Mouse (Mus musculus): ENCODE measurements around the gene Mrpl18. TPM values are rescaled to one million over a fixed set of nuclear protein-coding genes. Genes with fewer than 3 reads are reported as not detected.

The Mrpl18 gene
- polyA plus RNA-seq, 1 experiment, result 58.2 TPM

DNA sequence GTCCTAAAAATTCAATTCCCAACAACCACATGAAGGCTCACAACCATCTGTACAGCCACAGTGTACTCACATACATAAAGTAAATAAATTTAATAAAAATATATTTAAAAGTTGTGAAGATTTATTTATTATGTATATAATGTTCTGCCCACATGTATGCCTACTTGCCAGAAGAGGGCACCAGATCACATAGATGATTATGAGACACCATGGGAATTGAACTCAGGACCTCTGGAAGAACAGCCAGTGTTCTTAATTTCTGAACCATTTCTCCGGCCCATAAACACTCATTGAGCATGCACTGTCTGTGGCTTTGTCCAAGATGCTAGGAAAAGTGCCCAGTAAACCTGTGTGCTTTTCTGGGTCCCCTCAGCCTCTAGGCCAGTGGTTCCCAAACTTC, 34.9 kb downstream of the Mrpl18 start:
- TF ChIP-seq POLR2A (IDR thresholded peaks at IDR 0.05; ENCODE audit: borderline replicate concordance, extremely low read depth, insufficient read depth, insufficient read length, poor library complexity, severe bottlenecking), result no peak
- TF ChIP-seq CTCF (IDR thresholded peaks at IDR 0.05; ENCODE audit: borderline replicate concordance, extremely low read depth, insufficient read depth, insufficient read length), result no peak
- no peak for DNase-seq (ENCODE audit: low read depth)

DNA sequence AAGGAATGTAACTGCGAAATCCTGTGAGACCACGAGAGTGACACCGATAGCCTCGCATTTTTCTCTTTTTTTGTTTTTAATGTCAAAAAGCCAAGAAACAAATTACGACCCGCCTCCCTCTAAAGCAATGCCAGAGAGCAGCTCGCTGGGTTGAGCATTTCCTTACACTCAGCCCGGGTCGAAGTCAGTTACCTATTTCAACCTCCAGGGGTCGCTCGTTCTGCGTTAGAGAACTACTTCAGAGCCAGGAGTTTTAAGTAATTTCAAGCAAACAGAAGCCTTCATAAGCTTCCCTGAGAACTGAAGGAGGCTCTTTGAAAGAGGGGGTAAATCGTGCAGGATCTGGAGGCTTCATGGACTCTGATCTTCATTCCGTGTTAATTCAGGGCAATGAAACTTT, 36.0 kb downstream of the Mrpl18 start:
- TF ChIP-seq POLR2A (IDR thresholded peaks at IDR 0.05; ENCODE audit: borderline replicate concordance, extremely low read depth, insufficient read depth, insufficient read length, poor library complexity, severe bottlenecking) (no peak), CTCF (IDR thresholded peaks at IDR 0.05; ENCODE audit: borderline replicate concordance, extremely low read depth, insufficient read depth, insufficient read length) (peak; percentile 82)
- peak; percentile 89 for DNase-seq (ENCODE audit: low read depth)

DNA sequence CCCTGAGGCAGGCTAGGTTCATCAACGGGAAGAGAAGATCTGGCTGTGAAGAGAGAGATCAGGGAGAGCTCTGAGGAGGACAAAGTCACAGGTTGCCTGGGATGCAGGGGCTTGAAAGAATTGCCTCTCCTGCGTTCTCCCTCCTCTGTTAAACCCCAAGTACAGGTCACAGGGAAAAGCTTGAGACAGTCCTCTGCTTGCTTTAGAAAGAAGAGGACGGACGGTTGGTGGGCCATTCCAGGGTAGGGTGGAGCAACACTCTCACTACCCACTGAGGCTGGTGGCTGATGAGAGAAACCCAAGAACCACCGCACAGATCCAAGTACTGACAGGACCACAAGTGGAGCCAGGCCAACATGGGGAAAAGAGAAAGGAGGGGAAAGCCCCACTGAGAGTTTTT, 40.4 kb downstream of the Mrpl18 start, which contains the start of gene Mrgprh:
Gene Mrgprh (plus strand): TSS at position 301 of the 400 bp plus-strand sequence.
- no peak for TF ChIP-seq POLR2A (IDR thresholded peaks at IDR 0.05; ENCODE audit: borderline replicate concordance, extremely low read depth, insufficient read depth, insufficient read length, poor library complexity, severe bottlenecking)
- TF ChIP-seq CTCF (IDR thresholded peaks at IDR 0.05; ENCODE audit: borderline replicate concordance, extremely low read depth, insufficient read depth, insufficient read length), result no peak
- DNase-seq (ENCODE audit: low read depth), result no peak

DNA sequence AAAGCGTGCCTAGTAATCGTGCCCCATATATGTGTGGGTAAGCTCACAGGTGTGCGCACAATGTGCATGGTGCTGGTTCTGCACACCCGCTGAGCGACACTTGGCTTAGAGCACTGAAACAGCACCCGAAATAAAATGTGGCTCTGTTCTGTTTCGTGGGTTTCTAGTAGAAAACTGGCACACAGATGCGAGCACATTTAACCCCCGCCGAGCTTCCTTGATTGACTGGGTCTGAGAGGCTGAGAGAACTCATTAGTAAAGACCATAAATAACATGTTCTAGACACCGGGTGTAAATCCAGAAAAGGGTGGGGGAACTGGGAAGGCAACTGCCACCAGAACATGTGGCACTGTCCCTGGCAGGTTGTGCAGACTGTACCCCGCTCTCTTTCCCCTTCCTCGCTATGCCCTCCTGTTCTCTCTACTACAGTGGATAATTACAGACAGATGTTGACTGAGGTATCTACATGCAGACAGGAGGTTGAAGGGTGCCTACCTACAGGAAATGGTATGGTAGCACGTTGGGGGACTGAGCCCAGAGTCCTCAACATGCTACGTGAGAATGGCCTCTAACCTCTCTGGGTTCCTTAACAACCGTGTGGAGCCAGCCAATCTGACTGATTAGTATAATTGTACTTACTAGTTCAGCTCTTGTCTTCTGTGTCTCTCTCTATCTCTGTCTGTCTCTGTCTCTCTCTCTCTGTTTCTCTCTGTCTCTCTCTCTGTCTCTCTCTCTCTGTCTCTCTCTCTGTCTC, 43.7 kb downstream of the Mrpl18 start:
- no peak for TF ChIP-seq CTCF (IDR thresholded peaks at IDR 0.05; ENCODE audit: borderline replicate concordance, extremely low read depth, insufficient read depth, insufficient read length)
- no peak for DNase-seq (ENCODE audit: low read depth)

DNA sequence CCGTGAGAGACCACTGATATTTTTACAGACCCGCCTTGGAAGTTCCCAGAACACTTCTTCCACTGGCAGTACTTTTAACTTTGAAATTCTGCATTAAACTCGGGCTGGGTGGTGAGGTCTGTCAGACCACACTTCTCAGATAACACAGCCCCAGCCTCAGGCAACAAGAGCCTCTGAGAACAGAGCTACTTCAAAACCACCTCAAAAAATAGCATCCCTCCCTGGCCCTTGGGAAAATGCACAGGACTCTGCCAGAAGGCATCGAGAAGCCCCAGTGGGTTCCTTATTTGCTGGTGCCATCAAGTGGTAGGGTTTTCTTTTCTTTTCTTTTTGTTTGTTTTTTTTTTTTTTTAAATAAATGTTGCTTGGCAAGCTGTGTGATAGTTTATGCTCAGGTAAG, 47.5 kb downstream of the Mrpl18 start:
- DNase-seq (ENCODE audit: low read depth), result no peak
- TF ChIP-seq POLR2A (IDR thresholded peaks at IDR 0.05; ENCODE audit: borderline replicate concordance, extremely low read depth, insufficient read depth, insufficient read length, poor library complexity, severe bottlenecking) (no peak), CTCF (IDR thresholded peaks at IDR 0.05; ENCODE audit: borderline replicate concordance, extremely low read depth, insufficient read depth, insufficient read length) (no peak)

DNA sequence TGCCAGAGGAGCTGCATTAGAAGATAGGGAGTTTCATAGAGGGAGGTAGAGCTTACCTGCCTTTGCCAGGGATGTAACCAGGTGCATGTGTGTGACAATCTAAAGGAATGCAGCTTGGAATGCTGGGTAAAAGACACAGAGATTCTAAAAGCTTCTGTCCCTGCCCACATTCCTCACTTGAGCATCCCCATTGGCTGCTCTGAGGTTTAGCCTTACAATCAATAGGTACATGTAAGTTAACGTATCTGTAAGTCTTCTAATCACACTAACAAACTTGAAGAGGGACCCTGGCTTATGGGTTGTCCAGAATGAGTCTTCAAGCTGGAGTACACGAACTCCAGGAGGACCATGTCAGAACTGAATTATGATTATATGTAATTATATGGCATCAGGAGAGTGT, 48.1 kb downstream of the Mrpl18 start, which contains the start of gene Mas1:
Gene Mas1 (minus strand): TSS at position 101 of the 400 bp plus-strand sequence.
- TF ChIP-seq CTCF (IDR thresholded peaks at IDR 0.05; ENCODE audit: borderline replicate concordance, extremely low read depth, insufficient read depth, insufficient read length) (no peak), POLR2A (IDR thresholded peaks at IDR 0.05; ENCODE audit: borderline replicate concordance, extremely low read depth, insufficient read depth, insufficient read length, poor library complexity, severe bottlenecking) (no peak)
- DNase-seq (ENCODE audit: low read depth), result no peak

DNA sequence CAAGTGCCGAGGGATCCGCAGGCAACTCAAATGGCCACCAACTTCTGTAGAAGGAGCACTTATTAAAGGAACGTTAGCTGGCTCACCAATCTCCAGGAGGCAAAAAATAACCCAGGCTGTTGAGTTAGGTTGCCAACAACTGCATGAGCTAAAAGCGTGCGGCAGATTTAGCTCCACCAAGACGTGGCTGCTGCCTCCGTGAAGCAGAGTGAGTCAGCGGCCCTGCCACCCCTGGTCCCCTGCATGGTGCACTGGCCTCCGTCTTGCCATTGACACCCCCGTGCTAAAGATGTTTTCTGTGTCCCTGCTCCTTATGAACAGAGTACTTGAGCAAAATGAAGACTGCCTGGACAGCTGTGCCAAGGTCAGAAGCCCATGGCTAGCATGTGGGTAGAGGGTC, 49.3 kb downstream of the Mrpl18 start:
- DNase-seq (ENCODE audit: low read depth), result no peak
- TF ChIP-seq CTCF (IDR thresholded peaks at IDR 0.05; ENCODE audit: borderline replicate concordance, extremely low read depth, insufficient read depth, insufficient read length) (no peak), POLR2A (IDR thresholded peaks at IDR 0.05; ENCODE audit: borderline replicate concordance, extremely low read depth, insufficient read depth, insufficient read length, poor library complexity, severe bottlenecking) (no peak)

DNA sequence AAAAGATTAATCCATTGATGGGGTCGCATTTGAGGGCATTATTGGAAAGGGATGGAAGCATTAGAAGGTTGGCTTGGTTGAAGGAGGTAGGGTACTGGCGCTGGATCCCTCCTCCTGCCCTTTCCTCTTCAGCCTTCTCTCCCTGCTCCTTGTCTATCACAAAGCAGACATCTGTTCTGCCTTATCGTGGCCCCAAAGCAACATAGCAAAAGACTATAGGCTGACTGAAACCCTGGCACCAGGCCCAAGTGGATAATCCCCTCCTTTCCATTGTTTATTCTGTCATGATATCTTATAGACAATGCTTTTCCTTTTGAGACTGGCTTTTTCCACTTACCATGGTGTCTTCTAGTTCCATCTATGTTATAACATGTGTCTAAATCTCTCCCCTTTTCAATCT, 50.7 kb downstream of the Mrpl18 start:
- TF ChIP-seq CTCF (IDR thresholded peaks at IDR 0.05; ENCODE audit: borderline replicate concordance, extremely low read depth, insufficient read depth, insufficient read length) (no peak), POLR2A (IDR thresholded peaks at IDR 0.05; ENCODE audit: borderline replicate concordance, extremely low read depth, insufficient read depth, insufficient read length, poor library complexity, severe bottlenecking) (no peak)
- DNase-seq (ENCODE audit: low read depth), result no peak

DNA sequence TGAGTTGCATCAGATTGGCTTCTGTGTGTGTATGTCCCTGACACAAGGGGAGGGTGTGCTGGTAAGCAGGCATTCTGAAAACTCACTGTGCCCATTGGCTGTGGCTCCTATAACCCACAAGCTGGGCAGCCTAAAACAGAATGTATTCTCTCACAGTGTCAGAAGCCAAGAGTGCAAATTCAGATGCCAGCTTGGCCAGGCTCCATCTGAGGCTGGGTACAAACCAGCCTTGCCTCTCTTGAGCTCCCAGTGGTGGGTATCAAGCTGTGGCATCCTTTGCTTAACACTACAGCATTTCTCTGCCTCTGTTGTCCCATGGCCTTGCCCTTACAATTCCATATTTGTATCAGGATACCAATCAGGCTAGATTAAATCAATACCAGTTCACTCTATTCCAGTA, 52.0 kb downstream of the Mrpl18 start:
- TF ChIP-seq CTCF (IDR thresholded peaks at IDR 0.05; ENCODE audit: borderline replicate concordance, extremely low read depth, insufficient read depth, insufficient read length), result no peak
- no peak for DNase-seq (ENCODE audit: low read depth)

Other genes starting within 250 kb of the Mrpl18 start
- gene Slc22a1, start 240.5 kb downstream of the Mrpl18 start, polyA plus RNA-seq (2012; rRNA removed), result not detected in 2 replicates
- gene Igf2r, start 146.7 kb downstream of the Mrpl18 start, polyA plus RNA-seq (2012; rRNA removed), result 16.4 and 24.5 TPM in 2 replicates
- 0.07 and 0.08 TPM in 2 replicates for gene Mas1, start 48.2 kb downstream of the Mrpl18 start, polyA plus RNA-seq (2012; rRNA removed)
- gene Mrgprh, start 40.3 kb downstream of the Mrpl18 start, polyA plus RNA-seq (2012; rRNA removed), result 0.05 TPM in 1 of 2 replicates, not detected in the other
- 4.0 and 5.3 TPM in 2 replicates for gene Pnldc1, start 6.1 kb downstream of the Mrpl18 start, polyA plus RNA-seq (2012; rRNA removed)
- 187 and 246 TPM in 2 replicates for gene Tcp1, start 644 bp downstream of the Mrpl18 start, polyA plus RNA-seq (2012; rRNA removed)
- 0.39 and 0.74 TPM in 2 replicates for gene Acat3, start 24.3 kb upstream of the Mrpl18 start, polyA plus RNA-seq (2012; rRNA removed)
- 122 and 143 TPM in 2 replicates for gene Acat2, start 44.4 kb upstream of the Mrpl18 start, polyA plus RNA-seq (2012; rRNA removed)
- 75.7 and 83.7 TPM in 2 replicates for gene Wtap, start 77.8 kb upstream of the Mrpl18 start, polyA plus RNA-seq (2012; rRNA removed)
- 159 and 183 TPM in 2 replicates for gene Sod2, start 90.5 kb upstream of the Mrpl18 start, polyA plus RNA-seq (2012; rRNA removed)
- gene Gpr31b, start 136.0 kb upstream of the Mrpl18 start, polyA plus RNA-seq (2012; rRNA removed), result 0.07 and 0.15 TPM in 2 replicates
- 0.27 and 0.40 TPM in 2 replicates for gene Tcp10b, start 144.8 kb upstream of the Mrpl18 start, polyA plus RNA-seq (2012; rRNA removed)
- gene Unc93a, start 215.5 kb upstream of the Mrpl18 start, polyA plus RNA-seq (2012; rRNA removed), result 0.05 and 0.08 TPM in 2 replicates

Measured in brain, embryonic 14.5 days (tissue).